Mouse (Mus musculus): ENCODE measurements around the gene Zdhhc11. TPM values are rescaled to one million over a fixed set of nuclear protein-coding genes. Genes with fewer than 3 reads are reported as not detected.
"Not testable (repeated sequence)": the region's sequence is repeated elsewhere in the genome, so short reads cannot be mapped to it uniquely, and the experiment has no call there.

Gene Zdhhc11
- polyA plus RNA-seq, 1 experiment from 2014 or later: not detected

DNA sequence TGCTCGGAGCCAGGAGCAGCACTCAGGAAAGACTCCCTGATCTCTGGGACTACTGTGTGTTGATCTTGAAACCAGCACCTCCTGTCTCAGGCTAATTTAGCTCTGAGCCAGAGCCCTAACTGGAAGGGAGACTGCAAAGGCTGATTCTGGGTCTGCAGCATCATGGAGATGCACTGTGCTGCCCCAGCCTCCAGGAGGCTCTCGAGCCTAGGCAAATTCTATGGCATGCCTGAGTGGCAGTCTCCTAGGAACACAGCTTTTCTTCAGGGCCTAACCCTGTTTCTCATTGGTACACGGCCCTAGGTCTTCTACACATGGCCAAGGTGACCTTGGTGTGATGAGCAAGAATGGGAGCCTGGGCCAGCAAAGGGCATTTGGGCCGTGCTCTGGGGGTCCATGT, 2.5 kb upstream of the Zdhhc11 start:
- Histone ChIP-seq H3K36me3 (peaks cover 59% of the 10 kb centered on the region), H3K4me3 (replicated peaks) (no peak overlapping the region), H3K4me1 (replicated peaks) (no peaks in the 10 kb centered on the region), H3K9me3 (no peaks in the 10 kb centered on the region), H3K4me2 (no peak overlapping the region), H3K27me3 (no peaks in the 10 kb centered on the region), H3K27ac (no peak overlapping the region), H3K9ac (replicated peaks) (no peak overlapping the region)
- no peak for ATAC-seq (ENCODE audit: insufficient number of reproducible peaks, insufficient read depth, low FRiP score, low TSS enrichment, low read depth)
- 90% methylated on average over 4 of the region's 4 CpGs for WGBS

DNA sequence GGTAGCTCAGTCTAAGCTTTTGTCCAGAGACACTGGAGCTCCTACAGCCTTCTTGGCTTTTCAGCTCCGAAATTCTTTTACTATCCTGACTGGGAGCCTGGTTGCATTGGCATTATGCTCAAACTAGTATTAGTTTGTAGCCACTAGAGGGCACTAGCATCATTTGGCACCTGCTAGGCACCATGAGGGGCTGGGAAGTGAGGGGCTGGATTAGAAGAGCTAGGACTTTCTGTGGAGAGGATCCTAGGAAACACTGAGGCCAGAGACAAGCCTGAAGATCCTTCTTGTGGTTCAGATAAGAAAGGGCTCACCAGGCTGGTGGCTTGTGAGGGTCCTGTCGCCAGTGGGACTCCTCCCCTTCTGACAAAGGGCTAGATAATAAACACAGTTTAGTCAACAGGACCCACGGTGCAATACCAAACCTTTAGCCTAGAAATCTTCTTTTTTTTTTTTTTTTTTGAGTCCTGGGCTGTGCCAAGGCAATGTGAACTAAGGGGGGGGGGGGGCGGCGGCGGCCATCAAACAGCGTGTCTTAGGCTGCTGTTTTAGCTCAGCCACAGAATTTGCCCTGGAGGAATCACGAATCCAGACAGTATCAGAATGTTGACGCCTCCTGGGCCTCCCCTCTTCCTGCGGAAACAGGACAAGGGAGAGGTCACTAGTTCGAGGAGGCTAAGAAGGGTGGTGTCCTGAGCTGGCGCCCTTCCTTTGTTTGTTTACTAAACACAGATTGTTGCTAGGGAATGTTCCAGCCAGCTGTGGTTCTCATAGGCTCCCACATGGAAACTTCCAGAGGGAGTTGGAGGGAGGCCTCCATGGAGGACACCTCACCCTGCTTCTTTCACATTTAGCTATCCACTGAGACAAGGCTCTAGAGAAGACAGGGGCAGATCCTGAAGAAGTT, 7.1 kb downstream of the Zdhhc11 start:
- peaks cover 3% of the 10 kb centered on the region; the same call in 1 of the 2 replicates for H3K27me3 ChIP-seq
- 52% methylated on average over 12 of the region's 12 CpGs for WGBS
- ATAC-seq (ENCODE audit: insufficient number of reproducible peaks, insufficient read depth, low FRiP score, low TSS enrichment, low read depth): peak; percentile 66
- H3K9me3 ChIP-seq: no peaks in the 10 kb centered on the region
- H3K9ac ChIP-seq (replicated peaks): no peak overlapping the region
- no peak overlapping the region for H3K4me3 ChIP-seq (replicated peaks)
- H3K4me1 ChIP-seq (replicated peaks): no peaks in the 10 kb centered on the region
- no peak overlapping the region for H3K27ac ChIP-seq
- no peak overlapping the region for H3K4me2 ChIP-seq
- no peaks in the 10 kb centered on the region for H3K36me3 ChIP-seq

DNA sequence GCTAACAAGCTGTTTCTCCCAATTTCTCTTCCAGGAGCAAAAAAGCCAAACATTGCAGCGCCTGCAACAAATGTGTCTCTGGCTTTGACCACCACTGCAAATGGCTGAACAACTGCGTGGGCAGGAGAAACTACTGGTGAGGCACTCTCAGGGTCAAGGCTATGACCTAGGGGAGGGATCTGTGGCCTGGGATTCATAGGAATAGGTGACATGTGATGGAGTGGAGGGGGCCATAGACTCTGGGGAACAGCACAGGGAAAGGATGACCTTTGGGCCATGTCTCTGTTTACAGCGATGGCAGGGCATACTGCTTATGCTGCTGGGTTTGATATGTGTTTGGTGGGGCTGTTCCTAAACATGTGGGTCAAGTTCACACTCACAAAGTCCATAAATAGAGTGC, 10.9 kb downstream of the Zdhhc11 start:
- no peaks in the 10 kb centered on the region for H3K9me3 ChIP-seq
- H3K4me3 ChIP-seq (replicated peaks): no peak overlapping the region
- no peak for ATAC-seq (ENCODE audit: insufficient number of reproducible peaks, insufficient read depth, low FRiP score, low TSS enrichment, low read depth)
- no peaks in the 10 kb centered on the region for H3K4me1 ChIP-seq (replicated peaks)
- H3K9ac ChIP-seq (replicated peaks): no peak overlapping the region
- H3K36me3 ChIP-seq: no peaks in the 10 kb centered on the region
- no peak overlapping the region for H3K4me2 ChIP-seq
- 89% methylated on average over 3 of the region's 3 CpGs for WGBS
- H3K27ac ChIP-seq: no peak overlapping the region
- peaks cover 7% of the 10 kb centered on the region for H3K27me3 ChIP-seq

DNA sequence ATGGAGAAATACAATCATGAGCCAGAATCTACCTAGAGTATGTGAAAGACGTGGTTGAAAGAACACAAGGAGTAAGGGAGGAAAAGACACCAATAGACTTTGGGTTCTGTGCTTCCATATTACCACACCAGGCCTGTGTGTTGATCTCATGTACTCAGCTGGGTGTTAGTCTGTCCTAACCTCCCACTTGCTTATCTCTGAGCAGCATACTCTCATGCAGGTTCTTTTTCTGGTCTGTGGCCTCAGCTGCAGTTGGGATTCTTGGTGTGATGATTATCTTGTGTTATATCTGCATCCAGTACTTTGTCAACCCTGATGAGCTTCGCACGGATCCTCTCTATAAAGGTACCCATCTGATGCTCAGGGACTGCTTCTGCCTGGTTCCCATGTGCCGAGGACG, 13.3 kb downstream of the Zdhhc11 start:
- H3K4me3 ChIP-seq (replicated peaks): no peak overlapping the region
- H3K4me2 ChIP-seq: no peak overlapping the region
- H3K27me3 ChIP-seq: peaks cover 7% of the 10 kb centered on the region
- no peaks in the 10 kb centered on the region for H3K9me3 ChIP-seq
- WGBS: 82% methylated on average over 5 of the region's 5 CpGs
- no peak for ATAC-seq (ENCODE audit: insufficient number of reproducible peaks, insufficient read depth, low FRiP score, low TSS enrichment, low read depth)
- no peak overlapping the region for H3K9ac ChIP-seq (replicated peaks)
- no peaks in the 10 kb centered on the region for H3K36me3 ChIP-seq
- H3K27ac ChIP-seq: no peak overlapping the region
- no peaks in the 10 kb centered on the region for H3K4me1 ChIP-seq (replicated peaks)

DNA sequence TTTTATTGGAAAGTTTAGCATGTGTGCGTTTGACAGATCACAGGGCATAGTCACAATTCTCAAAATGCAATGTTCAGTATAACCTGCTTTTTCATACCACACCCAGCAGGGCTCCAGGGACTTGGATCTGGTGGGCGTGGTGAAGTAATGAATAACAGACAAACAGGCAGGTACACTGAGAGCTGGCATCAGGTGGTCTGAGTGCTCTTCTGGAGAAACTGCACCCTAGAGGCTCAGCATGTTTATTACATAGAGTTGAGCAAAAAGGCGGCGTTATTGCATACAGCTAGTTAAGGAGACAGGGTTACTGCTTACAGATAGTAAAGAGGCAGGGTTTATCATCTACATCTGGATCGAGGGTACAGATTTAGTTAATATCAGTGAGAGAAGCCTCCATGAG, 26.7 kb downstream of the Zdhhc11 start:
- WGBS: 67% methylated on average over 5 of the region's 5 CpGs
- no peak for ATAC-seq (ENCODE audit: insufficient number of reproducible peaks, insufficient read depth, low FRiP score, low TSS enrichment, low read depth)

DNA sequence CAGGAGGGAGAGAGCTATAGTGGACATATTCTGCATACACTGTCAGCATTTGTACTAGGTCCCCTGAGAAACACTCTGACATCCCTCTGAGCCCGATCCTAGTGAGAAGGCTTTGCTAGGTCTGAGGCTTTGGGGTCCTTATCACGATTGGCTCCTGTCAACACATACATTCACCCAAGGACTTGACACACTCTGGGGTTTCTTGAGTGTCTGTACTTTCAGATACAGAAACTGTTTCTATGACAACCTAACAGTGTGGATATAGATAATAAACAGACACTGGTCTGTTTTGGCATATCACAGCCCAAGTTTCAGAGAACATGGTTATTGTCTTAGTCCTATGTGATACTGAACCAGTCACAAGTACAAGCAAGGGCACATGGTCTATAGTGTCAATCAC, 27.1 kb downstream of the Zdhhc11 start:
- no peak overlapping the region for H3K27ac ChIP-seq
- WGBS: 77% methylated on average over 2 of the region's 2 CpGs
- no peak overlapping the region for H3K9ac ChIP-seq (replicated peaks)
- H3K36me3 ChIP-seq: no peaks in the 10 kb centered on the region
- H3K4me1 ChIP-seq (replicated peaks): no peaks in the 10 kb centered on the region
- ATAC-seq (ENCODE audit: insufficient number of reproducible peaks, insufficient read depth, low FRiP score, low TSS enrichment, low read depth): no peak
- no peak overlapping the region for H3K4me3 ChIP-seq (replicated peaks)
- H3K4me2 ChIP-seq: no peak overlapping the region
- no peaks in the 10 kb centered on the region for H3K9me3 ChIP-seq
- no peaks in the 10 kb centered on the region for H3K27me3 ChIP-seq

More for the DNA sequence above, 26.7 kb downstream of the Zdhhc11 start:
- H3K27me3 ChIP-seq: no peaks in the 10 kb centered on the region
- no peak overlapping the region for H3K4me2 ChIP-seq
- no peaks in the 10 kb centered on the region for H3K4me1 ChIP-seq (replicated peaks)
- H3K9me3 ChIP-seq: no peaks in the 10 kb centered on the region
- no peak overlapping the region for H3K9ac ChIP-seq (replicated peaks)
- H3K36me3 ChIP-seq: no peaks in the 10 kb centered on the region
- H3K4me3 ChIP-seq (replicated peaks): no peak overlapping the region
- H3K27ac ChIP-seq: no peak overlapping the region

DNA sequence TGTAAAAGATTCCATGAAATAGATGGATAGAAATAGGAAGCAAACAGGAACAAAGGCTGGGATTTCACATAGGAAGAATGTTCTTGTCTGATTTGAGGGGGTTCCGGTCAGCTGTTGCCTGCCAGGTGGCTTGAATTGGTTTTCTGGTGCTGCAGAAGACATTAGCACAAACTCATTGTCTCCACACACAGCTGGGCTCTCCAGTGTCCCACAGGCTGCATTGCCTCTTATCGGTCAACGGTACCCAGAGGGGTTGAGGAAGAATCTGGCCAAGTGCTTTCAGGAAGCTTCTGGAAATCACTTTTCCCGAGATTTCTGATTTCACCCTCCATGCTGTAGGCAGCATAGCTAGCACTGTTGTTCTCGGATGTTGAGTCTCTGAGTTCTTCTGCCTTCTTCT, 27.6 kb downstream of the Zdhhc11 start:
- H3K4me2 ChIP-seq: no peak overlapping the region

DNA sequence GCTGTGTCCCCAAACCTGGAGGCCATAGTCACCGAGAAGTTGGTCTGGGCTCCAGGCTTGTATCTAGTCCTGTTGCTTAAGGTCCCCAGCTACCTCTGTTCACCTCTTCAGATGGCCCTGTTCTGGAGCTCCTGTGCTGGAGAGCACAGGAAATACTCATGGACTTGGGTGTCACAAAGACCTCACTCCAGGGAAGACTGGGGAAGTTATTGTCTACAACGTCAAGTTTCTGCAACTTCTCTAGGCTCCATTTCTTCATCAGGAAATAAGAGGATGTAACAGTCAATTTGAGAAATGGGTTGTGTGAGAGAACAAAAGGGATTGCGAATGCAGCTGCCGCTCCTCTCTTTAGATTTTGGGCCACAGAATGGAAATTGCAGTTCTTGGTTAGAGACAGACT, 32.8 kb downstream of the Zdhhc11 start:
- no peaks in the 10 kb centered on the region for H3K4me1 ChIP-seq (replicated peaks)
- ATAC-seq (ENCODE audit: insufficient number of reproducible peaks, insufficient read depth, low FRiP score, low TSS enrichment, low read depth): no peak
- no peaks in the 10 kb centered on the region; the same call in 1 of the 2 replicates for H3K27me3 ChIP-seq
- no peaks in the 10 kb centered on the region for H3K36me3 ChIP-seq
- no peak overlapping the region for H3K9ac ChIP-seq (replicated peaks)
- H3K4me2 ChIP-seq: no peak overlapping the region
- no peaks in the 10 kb centered on the region for H3K9me3 ChIP-seq
- no peak overlapping the region for H3K27ac ChIP-seq
- WGBS: 88% methylated on average over 4 of the region's 4 CpGs
- no peak overlapping the region for H3K4me3 ChIP-seq (replicated peaks)

More for the DNA sequence above, 27.6 kb downstream of the Zdhhc11 start:
- Histone ChIP-seq H3K4me1 (replicated peaks) (no peaks in the 10 kb centered on the region), H3K36me3 (no peaks in the 10 kb centered on the region), H3K4me3 (replicated peaks) (no peak overlapping the region), H3K27me3 (no peaks in the 10 kb centered on the region), H3K9ac (replicated peaks) (no peak overlapping the region), H3K27ac (no peak overlapping the region), H3K9me3 (no peaks in the 10 kb centered on the region)
- ATAC-seq (ENCODE audit: insufficient number of reproducible peaks, insufficient read depth, low FRiP score, low TSS enrichment, low read depth): no peak
- WGBS: 83% methylated on average over 5 of the region's 5 CpGs

DNA sequence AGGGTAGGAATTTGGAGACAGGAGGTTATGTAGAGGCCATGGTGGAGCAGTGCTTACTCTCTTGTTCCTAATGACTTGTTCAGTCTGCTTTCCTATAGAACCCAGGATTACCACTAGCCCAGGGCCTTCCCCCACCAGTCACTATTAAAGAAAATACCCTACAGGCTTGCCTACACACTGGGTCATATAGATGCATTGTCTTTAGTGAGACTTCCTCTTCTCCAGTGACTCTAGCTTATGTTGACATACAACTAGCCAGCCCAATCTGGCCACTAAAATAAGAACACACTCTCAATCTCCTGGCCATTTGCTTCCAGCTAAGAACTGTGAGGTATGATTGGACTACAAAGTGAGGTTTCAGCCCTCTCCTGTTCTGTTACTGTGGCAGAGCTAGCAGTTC, 36.9 kb downstream of the Zdhhc11 start:
- H3K4me3 ChIP-seq (replicated peaks): no peak overlapping the region
- no peak for ATAC-seq (ENCODE audit: insufficient number of reproducible peaks, insufficient read depth, low FRiP score, low TSS enrichment, low read depth)
- peaks cover 5% of the 10 kb centered on the region; the same call in 1 of the 2 replicates for H3K27me3 ChIP-seq
- H3K9ac ChIP-seq (replicated peaks): no peak overlapping the region
- no peak overlapping the region for H3K27ac ChIP-seq
- no peaks in the 10 kb centered on the region for H3K9me3 ChIP-seq
- H3K4me1 ChIP-seq (replicated peaks): no peaks in the 10 kb centered on the region
- no peaks in the 10 kb centered on the region for H3K36me3 ChIP-seq
- no peak overlapping the region for H3K4me2 ChIP-seq

DNA sequence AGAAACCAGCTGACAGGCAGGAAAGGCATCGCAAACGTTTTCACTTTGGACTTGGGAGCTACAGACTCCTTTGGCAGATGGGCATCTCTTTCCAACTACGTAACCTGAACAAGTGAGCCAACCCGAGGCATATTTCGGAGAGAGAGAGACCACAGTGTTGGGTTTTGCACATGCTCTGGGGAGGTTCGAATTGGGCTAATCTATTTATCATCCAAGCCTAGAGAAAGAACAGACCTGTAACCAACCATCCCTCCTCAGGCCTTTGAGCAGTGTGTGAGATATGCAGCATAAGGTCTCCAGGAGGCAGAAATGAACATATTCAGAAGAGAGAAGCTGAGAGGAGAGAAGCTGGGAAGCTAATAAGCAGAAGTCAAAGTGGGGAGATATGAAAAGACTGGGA, 37.3 kb downstream of the Zdhhc11 start:
- Histone ChIP-seq H3K9ac (replicated peaks) (no peak overlapping the region), H3K9me3 (no peaks in the 10 kb centered on the region), H3K27me3 (peaks cover 7% of the 10 kb centered on the region; the same call in 1 of the 2 replicates), H3K4me3 (replicated peaks) (no peak overlapping the region), H3K36me3 (no peaks in the 10 kb centered on the region), H3K4me2 (no peak overlapping the region), H3K27ac (no peak overlapping the region), H3K4me1 (replicated peaks) (no peaks in the 10 kb centered on the region)
- no peak for ATAC-seq (ENCODE audit: insufficient number of reproducible peaks, insufficient read depth, low FRiP score, low TSS enrichment, low read depth)
- WGBS: 81% methylated on average over 6 of the region's 6 CpGs

DNA sequence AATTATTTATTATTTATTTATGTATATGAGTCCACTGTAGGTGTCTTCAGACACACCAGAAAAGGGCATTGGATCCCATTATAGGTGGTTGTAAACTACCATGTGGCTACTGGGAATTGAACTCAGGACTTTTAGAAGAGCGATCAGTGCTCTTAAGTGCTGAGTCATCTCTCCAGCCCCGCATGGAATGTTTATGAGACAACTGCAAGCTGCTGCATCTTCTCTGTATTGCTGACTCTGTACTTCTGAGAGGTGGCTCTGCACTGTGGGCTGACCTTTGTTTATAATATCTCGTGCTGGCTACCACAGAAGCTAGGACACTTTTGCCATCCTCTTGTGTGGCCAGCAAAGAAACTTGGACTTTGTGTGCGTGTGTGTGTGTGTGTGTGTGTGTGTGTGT, 37.8 kb downstream of the Zdhhc11 start:
- ATAC-seq (ENCODE audit: insufficient number of reproducible peaks, insufficient read depth, low FRiP score, low TSS enrichment, low read depth): no peak

DNA sequence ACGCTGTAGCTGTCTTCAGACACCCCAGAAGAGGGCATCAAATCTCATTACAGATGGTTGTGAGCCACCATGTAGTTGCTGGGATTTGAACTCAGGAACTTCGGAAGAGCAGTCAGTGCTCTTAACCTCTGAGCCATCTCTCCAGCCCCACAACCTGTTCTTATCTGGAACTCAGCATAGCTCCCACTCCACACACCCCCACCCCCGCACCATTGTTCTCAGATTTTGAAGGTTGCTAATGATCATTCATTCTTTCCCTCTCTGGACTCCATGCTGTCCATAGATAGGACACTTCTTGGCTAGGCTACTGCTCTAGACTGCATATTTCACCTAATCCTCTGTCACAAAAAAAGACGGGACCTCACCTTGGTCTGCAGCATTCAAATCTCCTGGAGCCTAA, 43.2 kb downstream of the Zdhhc11 start:
- peaks cover 61% of the 10 kb centered on the region for H3K27me3 ChIP-seq

More for the DNA sequence above, 37.8 kb downstream of the Zdhhc11 start:
- Histone ChIP-seq H3K36me3 (no peaks in the 10 kb centered on the region), H3K4me3 (replicated peaks) (no peak overlapping the region), H3K4me2 (no peak overlapping the region), H3K27ac (no peak overlapping the region), H3K9ac (replicated peaks) (no peak overlapping the region), H3K27me3 (peaks cover 12% of the 10 kb centered on the region; the same call in 1 of the 2 replicates), H3K4me1 (replicated peaks) (no peaks in the 10 kb centered on the region), H3K9me3 (no peaks in the 10 kb centered on the region)
- WGBS: 75% methylated on average over 4 of the region's 4 CpGs

More for the DNA sequence above, 43.2 kb downstream of the Zdhhc11 start:
- not testable (repeated sequence) for H3K4me3 ChIP-seq (replicated peaks); H3K9ac ChIP-seq (replicated peaks); H3K9me3 ChIP-seq; ATAC-seq (ENCODE audit: insufficient number of reproducible peaks, insufficient read depth, low FRiP score, low TSS enrichment, low read depth); H3K27ac ChIP-seq; H3K4me2 ChIP-seq; H3K4me1 ChIP-seq (replicated peaks); H3K36me3 ChIP-seq
- 89% methylated on average over 4 of the region's 4 CpGs for WGBS
